Mouse (Mus musculus): ENCODE data around the gene Efna1.

Gene Efna1

GRCm38 (mm10) chr3:89305551-89306325 is 24.8 kb upstream of the Efna1 start:
- DNase-seq = no peak

GRCm38 (mm10) chr3:89305105-89305504 is 24.2 kb upstream of the Efna1 start:
- DNase-seq = no peak

GRCm38 (mm10) chr3:89304440-89304839 is 23.5 kb upstream of the Efna1 start:
- no peak for DNase-seq

- DNase-seq = no peak
Observed at GRCm38 (mm10) chr3:89300514-89300913, 19.6 kb upstream of the Efna1 start.

GRCm38 (mm10) chr3:89300071-89300470 is 19.1 kb upstream of the Efna1 start:
- no peak for DNase-seq

- DNase-seq = no peak
Observed at GRCm38 (mm10) chr3:89299499-89299898, 18.6 kb upstream of the Efna1 start.

GRCm38 (mm10) chr3:89298908-89299307 is 18.0 kb upstream of the Efna1 start:
- DNase-seq = no peak

- no peak for DNase-seq
Observed at GRCm38 (mm10) chr3:89296761-89297396, 15.9 kb upstream of the Efna1 start.

GRCm38 (mm10) chr3:89295685-89296230 is 14.8 kb upstream of the Efna1 start:
- no peak for DNase-seq

- no peak for DNase-seq
Observed at GRCm38 (mm10) chr3:89294195-89294594, 13.3 kb upstream of the Efna1 start.

GRCm38 (mm10) chr3:89293247-89293918 is 12.4 kb upstream of the Efna1 start:
- no peak for DNase-seq

GRCm38 (mm10) chr3:89292303-89292702 is 11.4 kb upstream of the Efna1 start:
- no peak for DNase-seq

GRCm38 (mm10) chr3:89291874-89292273 is 10.9 kb upstream of the Efna1 start:
- no peak for DNase-seq

GRCm38 (mm10) chr3:89288503-89288928 is 7.6 kb upstream of the Efna1 start:
- no peak for DNase-seq

- no peak for DNase-seq
Observed at GRCm38 (mm10) chr3:89287286-89287685, 6.3 kb upstream of the Efna1 start.

GRCm38 (mm10) chr3:89285526-89285925 is 4.6 kb upstream of the Efna1 start:
- no peak for DNase-seq

GRCm38 (mm10) chr3:89284261-89284660 is 3.3 kb upstream of the Efna1 start:
- DNase-seq = no peak

- DNase-seq = no peak
Observed at GRCm38 (mm10) chr3:89282291-89282643, 1.3 kb upstream of the Efna1 start.

- DNase-seq = peak; percentile 86 to 94
Observed at GRCm38 (mm10) chr3:89281579-89282290, 793 bp upstream of the Efna1 start.

GRCm38 (mm10) chr3:89280050-89280605 is 814 bp downstream of the Efna1 start:
- DNase-seq = peak; percentile 37

GRCm38 (mm10) chr3:89279153-89279890 is 1.6 kb downstream of the Efna1 start:
- peak; percentile 90 for DNase-seq

- DNase-seq = peak in 1 of 2 experiments; percentile 20
Observed at GRCm38 (mm10) chr3:89278643-89279042, 2.3 kb downstream of the Efna1 start.
